Comparison of ENCODE assay signal across 21 mouse cellular contexts in genomic region chr13:106961496-106961895, GRCm38 (mm10). TPM values are rescaled to one million over a fixed set of nuclear protein-coding genes. Genes with fewer than 3 reads are reported as not detected.
DNase-seq lines count a peak whose midpoint lies in the region; ATAC-seq and TF ChIP-seq lines count a peak whose summit lies in the region.
"Had no signal": no experiment of that assay in that cellular context is flagged by ENCODE, and none has a peak within 500 bp of the region (broad histone marks: within the 10 kb centered on the region; RNA-seq: fewer than 3 reads in every experiment).

No protein-coding gene starts in this region.

- H3K4me2 ChIP-seq in hindbrain, embryonic 12.5 days (replicated peaks): no peak overlapping the region
- H3K4me2 ChIP-seq: embryonic facial prominence, embryonic 13.5 days; embryonic facial prominence, embryonic 15.5 days; forebrain, embryonic 12.5 days had no signal

- no peaks in the 10 kb centered on the region for H3K27me3 ChIP-seq in hindbrain, embryonic 12.5 days
- H3K27me3 ChIP-seq: embryonic facial prominence, embryonic 13.5 days; embryonic facial prominence, embryonic 15.5 days; forebrain, embryonic 12.5 days had no signal

- H3K27ac ChIP-seq in embryonic fibroblast, embryonic 13.5 days (ENCODE audit: insufficient read depth, low read length): peak overlapping the region; percentile 70; the same call in 1 of the 2 replicates
- no peak overlapping the region for H3K27ac ChIP-seq in hindbrain, embryonic 12.5 days
- H3K27ac ChIP-seq: embryonic facial prominence, embryonic 13.5 days; embryonic facial prominence, embryonic 15.5 days; forebrain, embryonic 10.5 days; forebrain, embryonic 12.5 days had no signal

- no peak for TF ChIP-seq CTCF in embryonic fibroblast, embryonic 13.5 days (IDR thresholded peaks at IDR 0.05; ENCODE audit: borderline replicate concordance, insufficient read depth, low read length)

- no peak overlapping the region for H3K9ac ChIP-seq in hindbrain, embryonic 12.5 days
- H3K9ac ChIP-seq: embryonic facial prominence, embryonic 13.5 days; embryonic facial prominence, embryonic 15.5 days; forebrain, embryonic 12.5 days had no signal

- 96% methylated on average over 4 of the region's 4 CpGs for WGBS in hindbrain, embryonic 12.5 days

- DNase-seq in 3T3-L1 (ENCODE audit: low read depth, low spot score) (peak; percentile 70), NIH3T3 (ENCODE audit: low read depth) (peak; percentile 51)
- DNase-seq: adrenal gland, adult 8-10 months; adrenal gland, postnatal 14 days; cerebellum, adult 11 months; cerebellum, adult 18-20 months; cerebellum, adult 8-10 months; cerebellum, adult 9-11 months; cerebellum, postnatal 14 days; cerebellum, postnatal 36 days; embryo, embryonic 11 days had no signal

- H3K36me3 ChIP-seq in hindbrain, embryonic 12.5 days: peaks cover 44% of the 10 kb centered on the region

- no peak for ATAC-seq in hindbrain, embryonic 12.5 days (ENCODE audit: low FRiP score)
- ATAC-seq in megakaryocyte progenitor cell, adult 5-6 weeks (replicated peaks; ENCODE audit: poor library complexity): no peak
- ATAC-seq: activated CD4-positive, CD25-positive, alpha-beta regulatory T cell, adult 4 months; forebrain, embryonic 14.5 days; forebrain, embryonic 16.5 days had no signal

- TF ChIP-seq POLR2A in embryonic fibroblast, embryonic 13.5 days (IDR thresholded peaks at IDR 0.05; ENCODE audit: low read depth, low read length): no peak

- peaks cover 3% of the 10 kb centered on the region; the same call in 1 of the 2 replicates for H3K4me1 ChIP-seq in embryonic fibroblast, embryonic 13.5 days (ENCODE audit: control insufficient read depth, insufficient read depth, low read length)
- no peaks in the 10 kb centered on the region for H3K4me1 ChIP-seq in hindbrain, embryonic 12.5 days
- H3K4me1 ChIP-seq: embryonic facial prominence, embryonic 13.5 days; embryonic facial prominence, embryonic 15.5 days; forebrain, embryonic 10.5 days; forebrain, embryonic 12.5 days had no signal

- no peaks in the 10 kb centered on the region for H3K9me3 ChIP-seq in hindbrain, embryonic 12.5 days (replicated peaks)
- H3K9me3 ChIP-seq: embryonic facial prominence, embryonic 13.5 days; embryonic facial prominence, embryonic 15.5 days; forebrain, embryonic 10.5 days; forebrain, embryonic 12.5 days had no signal

- no peak overlapping the region for H3K4me3 ChIP-seq in embryonic fibroblast, embryonic 13.5 days (ENCODE audit: insufficient read depth, low read length)
- no peak overlapping the region for H3K4me3 ChIP-seq in hindbrain, embryonic 12.5 days
- H3K4me3 ChIP-seq: embryonic facial prominence, embryonic 13.5 days; embryonic facial prominence, embryonic 15.5 days; forebrain, embryonic 10.5 days; forebrain, embryonic 12.5 days had no signal

RNA-seq across cellular contexts. Expression of gene Dimt1, which starts 14.6 kb away (rescaled TPM):
- 25.4 and 29.2 TPM in 2 replicates for polyA plus RNA-seq in embryonic fibroblast, embryonic 13.5 days (2011; ENCODE audit: insufficient read length, low read depth, missing spikeins)
- 40.2 and 42.5 TPM in 2 replicates for polyA plus RNA-seq in hindbrain, embryonic 12.5 days (2016; fragmentation: Nextera tagmentation; extraction: Ambion mirVana)
- total RNA-seq in megakaryocyte progenitor cell, adult 5-6 weeks (2015): 30.7 and 34.6 TPM in 2 replicates
- total RNA-seq in megakaryocyte progenitor cell, adult 5-6 weeks (2017): 11.5 and 32.2 TPM in 2 replicates

RNA-seq across cellular contexts. Expression of gene Ipo11, which starts 24.7 kb away (rescaled TPM):
- 31.5 and 38.1 TPM in 2 replicates for polyA plus RNA-seq in embryonic fibroblast, embryonic 13.5 days (2011; ENCODE audit: insufficient read length, low read depth, missing spikeins)
- polyA plus RNA-seq in hindbrain, embryonic 12.5 days (2016; fragmentation: Nextera tagmentation; extraction: Ambion mirVana): 57.3 and 57.4 TPM in 2 replicates
- 52.5 and 63.5 TPM in 2 replicates for total RNA-seq in megakaryocyte progenitor cell, adult 5-6 weeks (2015)
- 34.2 and 39.8 TPM in 2 replicates for total RNA-seq in megakaryocyte progenitor cell, adult 5-6 weeks (2017)
